7 mouse cellular contexts compared by ENCODE assay signal in the genomic region with DNA sequence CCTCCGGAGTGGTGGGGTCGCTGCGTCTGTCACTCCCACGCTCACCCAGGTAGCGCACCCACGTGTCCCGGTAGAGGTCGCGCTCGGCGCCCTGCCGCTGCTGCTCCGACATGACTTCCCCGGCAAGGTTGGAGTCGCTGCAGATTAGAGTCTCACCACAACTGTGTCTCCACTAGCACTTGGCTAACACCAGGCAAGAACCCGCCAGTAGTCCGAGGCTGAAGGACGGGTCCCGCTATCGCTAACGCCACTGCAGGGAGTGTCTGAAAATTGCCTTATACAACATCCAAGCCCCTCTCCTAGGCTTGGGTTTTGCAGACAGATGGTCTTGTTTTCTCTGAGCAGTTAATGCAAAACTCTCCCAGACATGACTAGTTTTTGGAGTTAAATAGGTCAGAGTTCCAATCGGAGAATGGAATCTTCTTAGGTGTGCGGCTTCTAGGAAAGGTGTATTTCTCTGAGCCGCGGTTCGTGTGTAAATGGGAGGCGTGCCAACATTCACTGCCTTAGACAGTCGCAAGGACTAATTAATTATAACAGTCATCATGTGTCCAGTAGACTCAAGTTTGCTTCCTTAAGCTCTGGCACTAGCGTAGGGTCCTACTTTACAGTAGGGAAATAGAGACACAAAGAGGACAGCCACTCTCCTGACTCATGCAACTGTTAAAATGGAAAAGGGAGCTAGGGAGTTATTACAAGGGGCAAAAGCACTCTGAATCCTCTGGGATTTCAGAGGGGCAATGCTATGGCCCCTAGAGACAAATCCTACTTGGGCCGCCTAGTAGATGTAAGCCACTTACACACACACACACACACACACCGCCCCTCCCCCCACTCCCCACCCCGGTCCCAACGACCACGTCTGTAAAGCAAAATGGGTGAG. TPM values are rescaled to one million over a fixed set of nuclear protein-coding genes. Genes with fewer than 3 reads are reported as not detected.
DNase-seq lines count a peak whose midpoint lies in the region; ATAC-seq lines count a peak whose summit lies in the region.

A gene (minus strand): TSS at position 275 of the 883 bp plus-strand sequence.

- DNase-seq in adrenal gland, adult (ENCODE audit: inconsistent age in 2 of 2, low spot score in 1 of 2): peak; percentile 75 to 93
- DNase-seq in cerebellum, postnatal 25 days: peak; percentile 73 to 75
- DNase-seq in gastrocnemius, postnatal 25 days: peak; percentile 51
- DNase-seq in intestine, embryonic 14.5 days (ENCODE audit: low spot score): peak; percentile 80
- DNase-seq in left cerebral cortex, postnatal 36 days (ENCODE audit: low spot score in 2 of 2): peak; percentile 67 to 70
- DNase-seq in skeletal muscle tissue, adult 2 months (ENCODE audit: low read depth, low spot score): peak; percentile 59

- ATAC-seq in intestine, embryonic 14.5 days (replicated peaks; ENCODE audit: low FRiP score, low TSS enrichment, low read depth): no peak; the same call in 1 of the 2 replicates
- peak; percentile 42 for ATAC-seq in megakaryocyte-erythroid progenitor cell, adult 5-6 weeks (replicated peaks; ENCODE audit: low FRiP score, low TSS enrichment, poor library complexity, severe bottlenecking)

- peak within 1 kb of the TSS; percentile 51 for H3K9ac ChIP-seq in intestine, embryonic 14.5 days (ENCODE audit: low read length)

- peak within 1 kb of the TSS; percentile 83 for H3K27ac ChIP-seq in intestine, embryonic 14.5 days (ENCODE audit: low read depth)

- no peaks in the 10 kb centered on the region for H3K9me3 ChIP-seq in intestine, embryonic 14.5 days (ENCODE audit: control insufficient read depth, low read length)

- peak within 1 kb of the TSS; percentile 70 for H3K4me2 ChIP-seq in intestine, embryonic 14.5 days (ENCODE audit: low read length)

- intact Hi-C loops in left cerebral cortex, postnatal 36 days (cut with DNase I): no loop called here

- peaks cover 12% of the 10 kb centered on the region for H3K36me3 ChIP-seq in intestine, embryonic 14.5 days (ENCODE audit: control insufficient read depth, insufficient read depth, low read length)

- peak within 1 kb of the TSS; percentile 59 for H3K4me3 ChIP-seq in intestine, embryonic 14.5 days (ENCODE audit: low read depth, low read length)

- H3K27me3 ChIP-seq in intestine, embryonic 14.5 days (replicated peaks; ENCODE audit: control insufficient read depth, insufficient read depth, low read length): no peaks in the 10 kb centered on the region

- 7% methylated on average over 34 of the region's 34 CpGs for WGBS in intestine, embryonic 14.5 days

- peaks cover 15% of the 10 kb centered on the region for H3K4me1 ChIP-seq in intestine, embryonic 14.5 days (replicated peaks; ENCODE audit: control insufficient read depth, insufficient read depth, low read length)

RNA-seq across cellular contexts. Expression of the gene that starts here (rescaled TPM):
- total RNA-seq in gastrocnemius, postnatal 25 days (2021): 10 to 100 TPM; 60.8 to 62.0 TPM
- polyA plus RNA-seq in intestine, embryonic 14.5 days (2014; fragmentation: Nextera tagmentation; extraction: Ambion mirVana): 22.5 and 25.2 TPM in 2 replicates
- 10 to 100 TPM; 90.9 to 94.5 TPM for total RNA-seq in left cerebral cortex, postnatal 36 days (2021)
- 39.6 and 47.8 TPM in 2 replicates for total RNA-seq in megakaryocyte-erythroid progenitor cell, adult 5-6 weeks (2014; fragmentation: Nextera tagmentation)
- total RNA-seq in megakaryocyte-erythroid progenitor cell, adult 5-6 weeks (2017): 26.3 and 31.4 TPM in 2 replicates
